Mouse (Mus musculus) urinary bladder, postnatal 4 days (tissue): ENCODE data around the gene Anapc10.
"Not testable (repeated sequence)": the region's sequence is repeated elsewhere in the genome, so short reads cannot be mapped to it uniquely, and the experiment has no call there.

Source experiments
- DNase-seq, 2 experiments: peaks; one replicate each; pipeline ENCODE4 v3.0.0; 2021 to 2022; ENCODE audit warnings: low spot score in 2 of 2

Anapc10 gene

DNA sequence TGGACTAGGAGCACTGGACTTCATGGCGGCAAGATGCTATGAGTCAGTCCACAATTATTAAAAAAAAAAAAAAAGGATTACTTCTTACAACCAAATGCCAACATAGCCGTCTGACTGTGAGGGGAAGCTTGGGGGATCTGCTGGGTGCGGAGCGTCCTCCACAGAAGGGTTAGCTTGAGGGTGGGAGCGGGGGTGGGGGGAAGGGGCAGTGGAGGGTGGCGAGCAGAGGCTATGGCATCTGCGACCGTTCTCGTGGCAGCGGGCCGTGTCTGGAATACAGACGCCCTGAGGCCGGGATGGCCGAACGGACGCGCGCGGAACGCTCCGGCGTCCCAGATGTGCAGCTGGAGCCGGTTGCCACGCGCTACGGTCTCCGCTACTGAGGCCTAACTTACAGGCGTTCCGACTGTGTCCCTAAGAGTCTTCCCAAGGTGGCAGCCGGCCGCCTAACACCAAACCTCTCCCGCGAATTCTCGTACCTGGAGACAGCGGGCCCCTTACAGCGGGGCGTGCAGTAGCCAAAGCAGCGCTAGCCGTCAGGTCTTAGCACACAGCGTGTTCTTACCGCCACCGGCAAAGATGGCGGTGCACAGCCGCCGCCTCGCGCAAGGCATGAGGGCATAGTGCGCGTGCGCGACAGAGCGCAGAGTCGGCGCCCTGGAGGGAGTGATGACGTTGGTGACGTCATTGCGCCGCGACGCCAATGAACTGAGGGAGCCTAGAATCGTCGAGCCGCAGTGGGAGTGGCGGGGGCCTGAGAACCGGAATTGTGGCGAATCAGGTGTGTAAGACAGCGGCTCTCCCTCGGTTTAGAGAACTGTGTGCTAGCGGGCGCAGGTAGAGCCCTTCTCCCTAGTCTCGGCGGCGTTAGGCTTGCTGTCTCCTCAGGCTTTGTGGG is at the start of gene Anapc10, which contains the start of gene Abce1:
TSS of gene Anapc10 (plus strand) at position 757 of the 898 bp plus-strand sequence.
TSS of gene Abce1 (minus strand) at position 677 of the 898 bp plus-strand sequence.
- DNase-seq: peak; percentile 94 to 99

DNA sequence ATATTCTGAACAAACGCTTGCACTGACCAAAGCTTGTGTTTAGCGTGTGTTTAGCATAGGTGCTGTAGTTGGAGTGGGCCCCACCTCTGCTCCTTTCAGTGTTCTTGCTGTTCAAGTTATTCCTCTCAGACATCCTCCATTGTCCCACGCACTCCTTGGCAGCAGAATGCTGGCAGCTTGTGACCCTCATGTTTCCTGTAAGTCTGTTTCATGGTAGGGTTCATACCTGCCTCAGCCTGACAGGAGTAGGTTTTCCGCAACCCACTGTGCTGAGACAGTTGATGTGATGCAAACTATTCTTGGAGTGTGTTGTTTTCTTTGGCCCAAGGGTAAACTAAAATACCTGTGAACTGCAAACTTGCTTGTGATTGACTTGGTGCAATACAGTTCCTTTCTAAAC is 35.2 kb upstream of the Anapc10 start:
- DNase-seq: no peak

DNA sequence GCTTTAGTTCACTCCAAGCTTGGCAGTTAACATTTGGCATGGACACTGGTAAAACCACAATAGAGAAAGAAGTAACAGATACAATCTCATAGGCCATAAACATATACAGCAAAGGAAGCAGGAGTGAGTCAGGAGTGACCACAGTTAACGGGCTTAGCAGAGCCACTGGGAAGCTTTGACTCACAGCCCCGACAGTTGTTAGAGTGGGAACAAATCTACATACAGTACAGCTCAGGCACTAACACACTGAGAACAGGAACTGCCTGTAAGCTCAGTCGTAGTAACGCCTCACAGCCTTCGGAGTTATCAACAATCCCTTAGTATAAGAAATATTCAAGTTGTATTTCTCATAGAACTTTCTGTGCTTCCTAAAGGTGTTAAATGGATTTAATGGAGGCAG is 32.6 kb upstream of the Anapc10 start:
- DNase-seq: no peak

DNA sequence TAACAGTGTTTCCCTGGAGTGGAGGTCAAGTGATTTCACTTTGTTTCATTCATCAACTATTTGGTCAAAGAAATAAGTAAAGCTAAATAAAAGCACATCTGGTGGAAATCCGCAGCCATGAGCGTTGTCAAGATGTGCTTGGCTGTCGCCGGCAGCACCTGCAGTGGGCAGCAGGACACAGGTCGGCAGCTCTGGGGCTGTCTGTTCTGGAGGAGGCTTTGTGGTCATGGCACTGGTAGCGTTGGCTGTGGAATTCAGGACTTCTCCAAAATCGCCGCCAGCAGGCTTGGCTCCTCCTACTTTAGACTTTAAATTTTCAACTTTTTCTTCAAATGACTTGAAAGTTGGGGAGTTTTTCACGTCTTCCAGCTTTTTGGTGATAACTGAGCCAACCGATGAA is 31.5 kb upstream of the Anapc10 start:
- DNase-seq: not testable (repeated sequence)

DNA sequence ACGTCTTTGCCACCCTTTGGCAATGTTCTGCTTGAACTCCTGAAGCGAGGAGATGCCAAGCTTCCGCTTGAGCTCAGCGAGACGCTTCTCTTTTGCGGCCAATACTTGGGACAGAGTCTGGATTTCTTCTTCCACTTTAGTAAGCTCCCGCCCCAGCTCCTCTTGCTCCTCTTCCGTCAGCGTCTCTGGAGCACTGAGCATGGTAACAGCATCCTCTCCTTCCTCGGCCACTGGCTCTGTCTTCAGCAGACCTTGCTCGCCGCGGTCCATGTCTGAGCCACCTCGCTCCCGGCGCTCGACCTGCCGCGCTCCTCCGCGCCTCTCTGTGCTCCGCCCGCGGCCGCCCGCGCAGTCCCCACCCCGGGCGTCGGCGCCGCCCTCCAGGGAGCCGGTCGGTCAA is 31.1 kb upstream of the Anapc10 start:
- DNase-seq: peak in 1 of 2 experiments; percentile 22

DNA sequence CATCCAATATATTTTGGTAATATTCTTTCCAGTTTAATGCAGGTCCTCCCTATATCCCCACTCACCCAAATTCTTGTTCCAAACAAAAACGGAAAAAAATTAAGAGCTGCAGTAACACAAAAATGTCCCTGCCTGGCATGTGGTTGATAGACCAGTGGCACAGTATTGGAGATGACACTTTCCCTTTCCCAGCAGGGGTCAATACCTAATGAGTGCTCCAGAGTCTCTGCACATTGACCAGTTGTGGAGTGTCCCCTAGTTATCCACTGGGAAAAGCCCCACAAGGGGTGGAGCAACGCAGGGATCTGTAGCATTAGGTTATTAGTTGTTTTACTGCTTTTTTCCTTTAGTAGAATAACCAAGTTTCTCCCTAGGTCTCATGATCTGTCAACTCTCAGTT is 30.7 kb upstream of the Anapc10 start:
- DNase-seq: no peak

DNA sequence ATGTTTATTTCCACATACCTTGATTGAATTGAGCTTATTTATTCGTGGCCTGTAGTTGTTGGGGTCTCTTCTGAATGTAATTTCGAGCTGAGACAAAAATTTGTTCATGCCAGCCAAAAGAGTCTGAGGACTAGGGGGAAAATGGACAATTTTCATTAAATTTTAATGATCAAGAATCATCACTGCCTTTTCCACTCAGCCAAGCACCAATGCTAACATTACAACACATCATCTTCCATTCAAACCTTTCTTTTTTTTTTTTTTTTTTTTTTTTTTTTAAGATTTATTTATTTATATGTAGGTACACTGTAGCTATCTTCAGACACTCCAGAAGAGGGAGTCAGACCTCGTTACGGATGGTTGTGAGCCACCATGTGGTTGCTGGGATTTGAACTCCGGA is 25.7 kb upstream of the Anapc10 start:
- not testable (repeated sequence) for DNase-seq

DNA sequence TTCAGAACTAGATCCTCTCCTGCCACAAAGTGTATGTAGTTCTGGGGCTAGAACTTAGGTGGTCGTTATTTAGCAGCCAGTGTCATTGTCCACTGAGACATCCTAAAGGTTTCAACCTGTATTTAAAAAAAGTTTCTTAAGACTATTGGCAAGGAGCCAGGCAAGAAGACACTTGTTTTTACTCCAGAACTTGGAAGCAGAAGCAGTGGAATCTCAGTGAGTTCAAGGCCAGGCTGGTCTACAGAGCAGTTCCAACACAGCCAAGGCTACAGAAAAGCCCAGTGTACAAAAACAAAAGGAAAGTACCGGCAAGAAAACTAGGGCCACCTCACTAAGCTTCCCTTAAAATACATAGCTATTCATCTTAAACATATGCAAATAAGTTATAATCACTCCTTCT is 19.1 kb upstream of the Anapc10 start:
- DNase-seq: no peak

DNA sequence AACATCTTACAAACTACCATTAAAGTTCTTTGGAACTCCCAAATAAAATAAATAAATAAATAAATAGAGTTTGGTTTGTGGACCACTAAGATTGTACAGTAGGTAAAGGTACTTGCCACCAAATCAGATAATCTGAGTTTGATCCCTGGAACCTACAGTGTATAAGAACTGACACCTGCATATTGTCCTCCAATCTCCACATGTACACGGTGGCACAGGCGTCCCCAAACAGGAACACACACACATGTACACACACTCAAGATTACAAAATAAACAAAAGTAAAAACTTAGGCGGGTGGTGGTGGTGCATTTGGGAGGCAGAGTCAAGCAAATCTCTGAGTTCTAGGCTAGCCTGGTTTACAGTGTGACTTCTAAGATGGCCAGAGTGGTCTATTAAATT is 4.9 kb upstream of the Anapc10 start:
- DNase-seq: no peak

DNA sequence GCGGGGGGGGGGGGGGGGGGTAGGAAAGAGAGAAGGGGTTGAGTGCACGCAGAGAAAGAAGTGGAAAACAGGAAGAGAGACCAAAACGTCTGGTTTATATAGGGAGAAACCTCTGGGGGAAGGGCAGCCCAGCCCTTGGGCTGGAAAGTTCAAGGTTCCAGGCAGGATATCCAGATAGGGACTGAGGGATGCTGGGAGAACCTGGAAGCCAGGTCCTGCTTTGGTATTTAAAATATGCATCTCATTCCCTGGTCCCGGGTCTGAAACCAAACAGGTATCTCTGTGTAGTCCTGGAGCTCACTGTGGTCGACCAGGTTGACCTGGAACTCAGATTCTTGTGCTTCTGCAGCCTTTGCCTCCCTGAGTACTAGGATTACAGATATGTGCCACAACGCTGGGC is 1.1 kb downstream of the Anapc10 start:
- no peak for DNase-seq

DNA sequence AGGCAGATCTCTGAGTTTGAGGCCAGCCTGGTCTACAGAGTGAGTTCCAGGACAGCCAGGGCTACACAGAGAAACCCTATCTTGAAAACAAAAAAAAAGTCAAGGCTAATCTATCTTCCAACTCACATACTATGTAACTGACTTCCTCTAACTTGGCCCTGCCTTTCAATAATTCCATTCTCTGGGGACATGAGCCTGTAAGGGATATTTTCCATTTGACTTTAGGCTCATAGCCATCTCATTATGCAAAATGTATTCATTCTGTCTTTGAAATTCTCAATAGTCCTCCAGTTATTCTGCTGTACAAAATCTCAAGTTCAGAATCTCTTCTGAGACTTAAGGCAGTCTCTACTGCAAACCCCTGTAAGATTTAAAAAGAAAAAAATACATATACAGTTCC is 9.9 kb downstream of the Anapc10 start:
- no peak for DNase-seq

DNA sequence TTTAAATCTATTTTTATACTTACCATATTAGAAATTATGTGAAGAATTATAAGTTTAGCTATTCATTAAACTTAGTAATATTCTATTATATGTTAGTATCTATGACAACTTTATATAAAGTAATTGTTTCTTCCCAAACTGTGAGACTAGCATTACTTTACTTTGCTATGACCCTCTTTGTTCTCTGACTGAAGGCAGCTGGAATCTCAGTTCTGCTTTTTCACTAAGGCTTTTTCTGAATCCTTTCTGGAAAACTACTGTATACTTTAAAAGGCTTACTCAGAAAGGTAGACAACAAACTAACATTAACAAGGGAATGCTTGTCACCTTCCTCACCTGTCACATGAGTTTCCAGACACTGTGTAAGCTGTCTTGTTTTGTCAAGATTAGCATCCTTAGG is 11.7 kb downstream of the Anapc10 start:
- no peak for DNase-seq

DNA sequence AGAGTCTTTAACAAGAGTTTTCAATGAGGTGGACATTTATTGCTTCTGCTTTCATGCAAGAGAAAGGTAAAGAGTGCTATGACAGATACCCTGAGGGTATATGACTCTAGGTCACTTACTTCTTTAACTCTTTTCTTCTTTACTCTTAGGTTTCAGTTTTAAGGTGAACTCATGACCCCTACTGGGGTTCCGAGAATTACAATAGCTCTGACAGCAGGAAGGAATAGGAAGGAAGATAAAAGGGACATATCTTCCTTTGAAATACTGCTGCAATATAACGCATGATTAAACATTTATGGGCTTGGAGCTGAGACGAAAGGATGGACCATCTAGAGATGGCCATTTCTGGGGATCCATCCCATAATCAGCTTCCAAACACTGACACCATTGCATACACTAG is 13.0 kb downstream of the Anapc10 start:
- DNase-seq: no peak

DNA sequence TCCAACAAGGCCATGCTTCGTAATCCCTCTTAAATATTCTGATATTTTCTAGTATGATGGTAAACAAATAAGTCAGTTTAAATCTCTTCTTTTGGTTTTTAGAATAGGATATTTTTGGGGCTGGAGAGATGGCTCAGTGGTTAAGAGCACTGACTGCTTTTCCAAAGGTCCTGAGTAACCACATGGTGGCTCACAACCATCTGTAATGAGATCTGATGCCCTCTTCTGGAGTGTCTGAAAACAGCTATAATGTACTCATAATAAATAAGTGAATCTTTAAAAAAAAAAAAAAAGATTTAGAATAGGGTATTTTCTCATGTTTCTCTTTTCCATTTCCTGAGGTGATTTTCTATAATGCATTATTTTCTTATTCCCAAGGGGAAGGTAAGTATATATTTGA is 16.3 kb downstream of the Anapc10 start:
- no peak for DNase-seq

DNA sequence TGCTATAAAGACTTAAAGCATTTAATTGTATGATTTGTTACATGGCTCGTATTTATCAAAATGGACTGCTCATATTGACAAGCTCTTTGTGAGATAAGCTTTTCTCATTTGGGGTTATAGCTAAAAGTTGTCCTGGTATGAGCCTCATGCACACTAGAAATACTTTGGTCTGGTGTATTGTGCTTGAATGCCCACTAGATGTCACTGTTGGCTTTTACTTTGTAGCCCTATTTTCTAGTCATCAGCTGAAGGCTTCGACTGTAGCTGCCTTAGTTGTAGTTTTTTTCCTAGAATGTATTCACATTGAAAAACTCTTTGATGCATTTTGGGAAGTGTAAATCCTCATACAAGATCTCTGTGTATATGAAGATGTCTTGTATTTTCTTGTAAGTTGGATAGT is 22.7 kb downstream of the Anapc10 start:
- DNase-seq: no peak

DNA sequence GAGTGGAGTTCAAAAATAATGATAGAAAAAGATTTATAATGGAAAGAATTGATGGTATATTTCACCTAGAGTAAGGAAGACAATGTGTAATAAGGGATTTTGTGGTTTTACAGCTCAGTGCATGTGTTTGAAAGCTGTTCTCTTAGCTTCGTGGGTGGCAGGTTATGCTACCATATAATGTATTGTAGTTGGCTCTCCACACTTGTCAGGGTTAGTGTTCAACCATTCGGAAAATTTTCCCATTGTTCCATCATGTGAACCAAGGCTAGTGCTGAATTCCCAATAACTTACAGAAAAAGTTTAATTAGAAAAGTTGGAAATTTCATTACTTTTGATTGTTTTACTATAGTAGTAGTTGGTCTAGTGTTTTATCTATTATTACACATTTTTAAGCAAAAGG is 36.6 kb downstream of the Anapc10 start:
- no peak for DNase-seq

DNA sequence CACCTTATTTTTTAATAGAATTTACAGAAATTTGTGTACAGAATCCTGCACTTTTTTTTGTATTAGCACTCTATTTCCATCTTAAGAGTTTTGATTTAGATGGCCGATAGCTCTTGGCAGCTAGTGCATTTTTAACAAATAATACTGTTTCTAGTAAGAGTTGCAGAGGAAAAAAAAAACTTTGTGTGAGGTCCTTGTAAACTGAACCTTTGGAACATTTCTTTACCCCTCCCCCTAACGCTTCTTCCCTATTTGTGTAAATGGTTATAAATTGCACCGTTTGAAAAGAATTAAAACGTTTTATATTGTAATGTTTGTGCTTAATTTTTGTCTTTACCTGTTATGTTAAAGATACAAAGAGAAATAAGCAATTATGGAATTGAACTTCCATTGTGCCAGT is 37.0 kb downstream of the Anapc10 start:
- DNase-seq: no peak

DNA sequence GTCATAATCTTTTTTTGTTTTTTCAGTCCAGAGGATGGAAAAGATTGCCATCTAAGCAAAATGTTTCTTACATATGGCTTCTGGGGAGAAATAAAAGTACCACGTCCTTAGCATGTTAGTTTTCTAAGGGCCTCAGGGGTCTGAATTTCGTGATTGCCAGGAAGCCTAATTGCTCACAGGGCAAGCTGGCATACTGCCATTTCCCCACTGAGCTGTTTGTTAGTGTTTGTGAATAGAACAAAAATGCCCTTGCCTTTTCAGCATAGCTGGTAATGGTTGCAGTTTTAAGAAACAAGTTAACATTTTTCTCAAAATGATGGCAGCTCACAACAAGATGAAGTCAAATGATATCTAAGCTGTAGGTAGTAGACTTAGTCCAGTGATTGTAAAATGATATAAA is 38.7 kb downstream of the Anapc10 start:
- DNase-seq: no peak

DNA sequence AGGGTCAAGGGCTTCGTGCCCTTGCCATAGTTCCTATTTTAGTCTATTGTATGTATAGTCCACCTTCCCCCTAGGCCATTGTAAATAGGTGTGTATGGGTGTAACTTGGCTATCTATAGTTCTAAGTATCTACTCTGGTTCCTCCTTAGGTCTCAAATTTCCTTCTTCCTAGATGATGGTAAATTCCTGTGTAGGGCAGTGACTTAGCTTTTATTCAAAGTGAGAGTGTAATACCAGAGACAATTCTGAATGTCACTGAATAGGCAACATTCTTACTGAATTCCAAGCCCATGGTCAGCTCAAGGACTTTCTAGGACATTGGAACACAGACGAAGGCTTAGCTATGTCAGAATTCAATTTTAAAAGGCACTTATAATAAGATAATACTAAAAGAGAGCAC is 83.3 kb downstream of the Anapc10 start:
- DNase-seq: not testable (repeated sequence)

DNA sequence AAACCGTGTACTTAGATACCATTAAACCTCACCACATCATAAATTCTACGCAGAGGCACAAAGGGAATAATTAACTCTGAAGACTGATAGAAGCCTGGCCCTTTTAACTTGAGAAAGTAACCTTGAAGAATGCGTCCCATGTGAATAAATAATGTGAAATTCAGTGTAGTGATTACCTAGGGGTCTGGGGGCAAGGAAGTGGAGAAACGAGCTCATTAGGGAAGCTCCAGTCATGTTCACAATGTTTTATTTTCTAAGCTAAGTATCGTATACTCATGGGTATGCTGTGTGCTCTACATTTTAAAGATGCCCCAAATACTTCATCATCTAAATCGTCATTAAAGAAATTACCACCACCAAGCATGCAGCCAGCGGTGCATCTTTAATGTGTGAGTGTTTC is 85.1 kb downstream of the Anapc10 start:
- no peak for DNase-seq

DNA sequence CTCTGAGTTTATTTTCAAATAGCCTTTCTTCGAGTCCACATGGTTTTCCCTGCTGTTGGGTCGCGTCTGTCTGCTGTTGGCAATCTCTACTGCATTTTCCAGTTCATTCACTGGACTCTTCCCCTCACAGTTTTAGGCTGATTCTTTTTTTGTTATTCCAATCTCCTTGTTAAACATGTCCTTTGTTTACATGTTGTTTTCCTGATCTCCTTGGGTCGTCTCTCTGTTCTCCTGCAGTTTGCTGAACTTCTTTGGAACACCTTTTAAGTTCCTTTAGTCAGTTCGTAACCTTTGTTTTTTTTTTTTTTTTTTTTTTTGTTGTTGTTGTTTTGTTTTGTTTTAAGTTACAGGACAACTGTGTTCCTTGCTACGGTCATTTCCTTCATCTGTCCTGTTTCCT is 92.9 kb downstream of the Anapc10 start:
- no peak for DNase-seq

DNA sequence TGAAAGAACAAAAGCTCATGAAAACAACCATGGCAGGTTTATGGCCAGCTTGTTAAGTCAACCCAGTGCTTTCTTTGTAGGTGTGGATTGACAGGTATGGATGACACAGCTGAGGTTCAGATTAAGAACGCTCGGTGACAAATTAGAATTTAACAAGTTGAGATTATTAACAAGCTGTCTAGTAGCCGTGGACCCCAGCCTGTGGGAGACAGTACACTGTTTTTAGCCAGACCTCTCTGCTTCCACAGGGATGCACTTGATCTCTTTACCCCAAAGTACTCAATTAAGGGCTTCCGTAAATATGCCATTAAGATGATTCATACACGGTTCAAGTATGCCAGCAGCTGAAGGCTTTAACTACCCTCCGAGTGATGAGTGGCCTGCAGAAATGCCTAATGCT is 95.4 kb downstream of the Anapc10 start:
- DNase-seq: no peak

DNA sequence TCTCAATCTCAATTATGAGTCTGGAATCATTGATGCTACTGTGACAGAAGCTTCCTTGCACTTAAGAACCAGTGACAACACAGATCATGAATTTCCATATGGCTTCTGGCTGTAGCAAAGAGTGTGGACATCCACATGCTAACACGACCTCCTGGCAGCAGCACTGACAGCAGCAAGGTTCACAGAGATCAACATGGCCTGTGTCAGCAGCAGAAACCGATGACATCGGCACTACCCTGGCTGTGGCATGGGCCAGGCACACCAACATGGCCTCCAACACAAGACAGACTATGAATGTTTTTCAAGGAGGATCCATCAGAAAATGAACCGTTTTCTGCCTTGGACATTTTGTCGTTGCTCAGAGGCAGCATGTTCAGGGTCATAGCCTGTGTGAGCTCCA is 114.9 kb downstream of the Anapc10 start:
- no peak for DNase-seq
